Mouse (Mus musculus) embryonic facial prominence, embryonic 11.5 days (tissue): ENCODE data around the gene Sco2. TPM values are rescaled to one million over a fixed set of nuclear protein-coding genes. Genes with fewer than 3 reads are reported as not detected.

ENCODE experiments used
- ATAC-seq: fragments of 200-750 bp; cut with Nextera tagmentation; replicated peaks from 2 replicates; pipeline ENCODE4 v1.8.0; 2017; ENCODE audit warnings: low read depth; ENCODE audit not compliant: insufficient number of reproducible peaks, low FRiP score, low TSS enrichment
- DNase-seq: peaks from one replicate; pipeline ENCODE4 v3.0.0-alpha.2; 2015; ENCODE audit warnings: low spot score
- H3K27ac ChIP-seq: fragments of 300-500 bp; sonication (generic); replicated peaks from 2 replicates; pipeline ENCODE4 v1.5.1; 2014; ENCODE audit warnings: mild to moderate bottlenecking, low read depth, low read length, control low read depth
- H3K27me3 ChIP-seq: fragments of 300-500 bp; sonication (generic); 2 replicates; pipeline ENCODE4 v1.6.1; 2014; ENCODE audit warnings: mild to moderate bottlenecking, low read length, moderate library complexity, mixed read lengths; ENCODE audit not compliant: control insufficient read depth, insufficient read depth
- H3K36me3 ChIP-seq: fragments of 300-500 bp; sonication (generic); replicated peaks from 2 replicates; pipeline ENCODE4 v1.6.1; 2014; ENCODE audit warnings: low read depth, mild to moderate bottlenecking, low read length, moderate library complexity, mixed read lengths; ENCODE audit not compliant: control insufficient read depth, insufficient read depth
- H3K4me1 ChIP-seq: fragments of 300-500 bp; sonication (generic); 2 replicates; pipeline ENCODE4 v1.6.1; 2014; ENCODE audit warnings: low read length, mixed read lengths; ENCODE audit not compliant: control insufficient read depth, insufficient read depth
- H3K4me2 ChIP-seq: fragments of 300-500 bp; sonication (generic); 2 replicates; pipeline ENCODE4 v1.6.1; 2014; ENCODE audit warnings: low read depth, mild to moderate bottlenecking, control low read depth, low read length, moderate library complexity
- H3K4me3 ChIP-seq: fragments of 300-500 bp; sonication (generic); 2 replicates; pipeline ENCODE4 v1.5.1; 2014; ENCODE audit warnings: low read depth, low read length, control low read depth
- H3K9ac ChIP-seq: fragments of 300-500 bp; sonication (generic); replicated peaks from 2 replicates; pipeline ENCODE4 v1.6.1; 2014; ENCODE audit warnings: mild to moderate bottlenecking, control low read depth, low read length
- H3K9me3 ChIP-seq: fragments of 300-500 bp; sonication (generic); replicated peaks from 2 replicates; pipeline ENCODE4 v1.6.1; 2016; ENCODE audit warnings: mild to moderate bottlenecking, low read length, inconsistent platforms, mixed read lengths; ENCODE audit not compliant: control insufficient read depth
- whole genome bisulfite sequencing: fragments of 180-500 bp; shearing (Covaris S2); extraction: QIAGEN DNeasy Blood & Tissue Kit; methylation state at CpG from one replicate; pipeline ENCODE4 v1.1.7; 2014; 5-methylcytosine and 5-hydroxymethylcytosine counted together
- polyA plus RNA-seq: library from polyadenylated mRNA; unstranded; fragments of >200 nt; fragmentation: Nextera tagmentation; extraction: Ambion mirVana; gene quantifications from 2 replicates; pipeline ENCODE4 v1.2.1, GENCODE M21; 2014

Sco2 gene
- polyA plus RNA-seq, result 4.8 and 5.2 TPM in 2 replicates

DNA sequence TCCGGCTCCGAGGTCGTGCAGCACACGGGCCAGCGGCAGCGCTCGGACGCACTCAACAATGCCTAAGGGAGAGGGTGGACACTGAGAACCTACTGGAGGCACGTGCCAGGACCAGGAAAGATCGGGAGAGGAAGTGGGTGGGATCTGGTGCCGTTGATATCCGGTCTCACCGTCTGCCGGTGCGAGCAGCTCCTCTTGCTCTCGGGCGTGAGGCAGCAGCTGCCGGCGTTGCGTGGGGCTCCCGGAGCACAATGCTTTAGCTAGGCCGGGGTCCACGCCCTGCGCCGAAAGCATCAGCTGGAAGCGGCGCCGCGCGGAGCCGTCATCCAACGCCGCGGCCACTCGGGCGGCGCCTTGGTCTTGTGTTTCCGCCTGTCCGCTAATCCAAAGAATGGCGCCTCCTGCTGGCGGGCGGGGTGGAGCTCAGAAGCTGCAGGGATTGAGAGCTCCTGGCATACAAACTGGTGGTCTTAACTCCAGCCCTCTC is at the start of gene Sco2:
TSS of gene Sco2 (minus strand) at position 85 of the 487 bp plus-strand sequence.
- Histone ChIP-seq H3K36me3 (peaks cover 9% of the 10 kb centered on the region), H3K27ac (peak within 1 kb of the TSS; percentile 87), H3K9me3 (no peaks in the 10 kb centered on the region), H3K27me3 (peaks cover 23% of the 10 kb centered on the region), H3K9ac (peak within 1 kb of the TSS; percentile 82), H3K4me3 (peak within 1 kb of the TSS; percentile 51), H3K4me2 (peak within 1 kb of the TSS; percentile 87), H3K4me1 (peaks cover 4% of the 10 kb centered on the region; the same call in 1 of the 2 replicates)
- DNase-seq (peak; percentile 94), ATAC-seq (peak; percentile 68)
- WGBS, result under 1% methylated on average over 40 of the region's 42 CpGs

DNA sequence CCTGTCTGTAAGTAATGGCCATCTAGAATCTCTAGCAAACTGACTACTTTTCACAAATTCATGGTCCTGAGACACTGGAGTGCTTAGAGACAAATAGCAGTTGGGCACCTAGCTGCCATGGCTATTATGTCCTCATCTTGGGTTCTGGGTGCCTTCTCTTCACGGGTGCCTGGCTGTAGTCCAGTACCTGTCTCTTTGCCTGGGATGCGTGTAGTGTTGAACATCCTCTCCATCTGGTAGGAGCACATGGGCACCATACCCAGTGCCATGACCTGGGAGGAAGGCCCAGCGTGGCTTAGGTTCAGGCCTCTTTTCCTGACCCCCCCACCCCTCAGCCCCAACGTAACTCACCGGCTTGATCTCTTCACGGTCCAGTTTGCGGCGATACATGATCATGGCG is 48.3 kb upstream of the Sco2 start:
- no peaks in the 10 kb centered on the region for H3K27me3 ChIP-seq
- 0 out of 2 replicates have a peak, but pooled peaks cover 3% of the 10 kb centered on the region for H3K36me3 ChIP-seq
- H3K27ac ChIP-seq, result no peak overlapping the region
- no peak overlapping the region for H3K9ac ChIP-seq
- H3K4me3 ChIP-seq, result no peak overlapping the region
- WGBS, result 92% methylated on average over 9 of the region's 9 CpGs
- no peaks in the 10 kb centered on the region for H3K4me1 ChIP-seq
- ATAC-seq (no peak), DNase-seq (no peak)
- H3K9me3 ChIP-seq, result no peaks in the 10 kb centered on the region
- no peak overlapping the region for H3K4me2 ChIP-seq

DNA sequence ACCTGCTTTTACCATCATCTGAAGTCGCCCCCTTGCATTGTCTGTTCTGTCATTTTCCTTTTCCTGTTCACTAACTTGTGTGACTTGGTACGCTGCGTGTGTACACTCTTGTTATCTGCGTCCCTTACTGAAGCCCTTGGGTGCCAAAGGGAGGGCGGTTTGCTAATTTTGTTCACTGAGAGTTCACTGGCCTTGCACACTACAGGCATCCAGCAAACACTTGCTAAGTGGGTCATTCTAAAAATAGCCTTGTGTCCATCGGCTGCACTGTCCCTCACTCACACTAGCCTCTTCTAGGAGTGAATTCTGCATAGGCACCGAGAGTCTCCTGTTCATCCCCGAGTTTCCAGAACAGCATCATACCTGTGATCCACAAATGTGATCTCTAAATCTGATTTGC is 41.6 kb upstream of the Sco2 start:
- 87% methylated on average over 8 of the region's 8 CpGs for WGBS
- ATAC-seq, result no peak
- Histone ChIP-seq H3K4me3 (no peak overlapping the region), H3K9ac (no peak overlapping the region), H3K27me3 (no peaks in the 10 kb centered on the region), H3K4me2 (no peak overlapping the region), H3K36me3 (no peaks in the 10 kb centered on the region), H3K4me1 (no peaks in the 10 kb centered on the region), H3K9me3 (no peaks in the 10 kb centered on the region), H3K27ac (no peak overlapping the region)
- DNase-seq, result no peak

DNA sequence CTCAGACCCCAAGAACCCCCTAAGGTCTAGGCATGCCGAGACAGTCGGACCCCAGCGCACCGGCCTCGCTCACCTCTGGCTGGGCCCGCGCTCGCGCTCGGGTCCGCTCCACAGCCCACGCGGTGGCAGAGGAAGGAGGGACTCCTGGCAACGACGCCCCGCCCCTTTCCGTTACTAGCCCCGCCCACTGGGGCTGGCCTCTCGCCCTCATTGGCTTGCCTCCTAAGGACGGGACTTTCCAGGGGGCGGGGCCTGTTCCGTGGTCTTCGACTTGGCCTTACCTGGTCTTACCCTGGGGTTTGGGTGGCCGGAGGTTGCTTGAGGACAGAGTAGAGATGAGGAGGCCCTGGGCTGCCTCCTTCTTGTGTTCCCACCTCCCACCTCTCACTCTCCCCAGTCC is 36.5 kb upstream of the Sco2 start, which contains the start of gene Syce3:
TSS of gene Syce3 (minus strand) at position 386 of the 400 bp plus-strand sequence.
- H3K27ac ChIP-seq, result no peak within 1 kb of the TSS
- DNase-seq, result no peak
- H3K27me3 ChIP-seq, result no peaks in the 10 kb centered on the region
- H3K4me3 ChIP-seq, result no peak within 1 kb of the TSS
- H3K36me3 ChIP-seq, result no peaks in the 10 kb centered on the region
- 86% methylated on average over 15 of the region's 24 CpGs for WGBS
- H3K4me2 ChIP-seq, result no peak within 1 kb of the TSS
- ATAC-seq, result no peak
- no peaks in the 10 kb centered on the region for H3K4me1 ChIP-seq
- H3K9me3 ChIP-seq, result no peaks in the 10 kb centered on the region
- H3K9ac ChIP-seq, result no peak within 1 kb of the TSS

DNA sequence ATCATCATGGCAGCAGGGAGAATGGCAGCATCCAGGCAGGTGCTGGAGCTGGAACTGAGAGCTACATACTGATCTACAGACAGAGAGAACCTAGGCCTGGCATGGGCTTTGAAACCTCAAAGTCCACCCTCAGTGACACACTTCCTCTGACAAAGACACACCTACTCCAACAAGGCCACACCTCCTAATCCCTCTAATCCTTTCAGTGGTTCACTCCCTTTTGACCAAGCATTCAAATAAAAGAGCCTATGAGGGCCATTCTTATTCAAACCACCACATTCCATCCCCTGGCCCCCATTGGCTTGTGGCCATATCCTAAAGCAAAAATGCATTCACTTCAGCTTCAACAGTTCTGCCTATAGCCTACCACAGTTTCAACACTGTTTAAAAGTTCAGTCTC is 33.0 kb upstream of the Sco2 start:
- H3K27me3 ChIP-seq, result no peaks in the 10 kb centered on the region
- no peak overlapping the region for H3K9ac ChIP-seq
- no peaks in the 10 kb centered on the region for H3K36me3 ChIP-seq
- H3K9me3 ChIP-seq, result no peaks in the 10 kb centered on the region
- DNase-seq (no peak), ATAC-seq (no peak)
- no peaks in the 10 kb centered on the region for H3K4me1 ChIP-seq
- no peak overlapping the region for H3K4me3 ChIP-seq
- H3K4me2 ChIP-seq, result no peak overlapping the region
- no peak overlapping the region for H3K27ac ChIP-seq

DNA sequence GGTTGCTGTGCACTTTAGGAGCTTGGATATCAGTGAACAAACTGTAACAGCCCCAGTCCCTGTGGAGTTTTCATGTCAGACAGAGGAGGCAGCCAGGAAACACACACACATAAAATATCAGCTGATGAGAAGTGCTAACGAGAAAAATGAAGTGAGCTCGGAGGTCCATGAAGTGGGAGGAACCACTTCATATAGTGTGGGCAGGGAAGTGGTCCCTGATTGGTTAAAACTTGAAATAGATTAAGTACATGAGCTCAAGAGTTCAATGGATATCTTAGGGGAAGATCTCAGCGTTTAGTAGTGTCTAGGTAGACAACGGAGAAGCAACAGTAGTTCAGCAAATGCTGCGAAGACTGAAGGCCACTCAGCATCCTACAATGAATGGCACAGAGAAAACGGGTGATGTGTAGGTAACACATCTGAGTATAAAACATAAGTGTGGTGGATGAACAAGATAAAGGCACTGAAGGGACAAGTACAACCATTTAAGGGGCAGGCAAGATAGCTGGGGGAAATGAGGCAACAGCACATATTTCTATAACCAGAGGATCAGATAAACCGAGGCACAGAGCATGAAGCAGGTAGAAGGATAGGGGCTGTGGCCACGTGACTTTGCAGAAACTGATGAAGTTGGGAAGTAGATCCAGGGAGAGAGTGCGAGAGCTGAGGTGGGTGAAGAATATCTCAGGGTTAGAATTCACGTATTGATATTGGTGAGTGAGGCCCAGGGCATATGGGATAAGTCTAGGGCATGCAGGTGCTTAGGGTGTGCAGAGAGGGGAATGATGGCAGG is 31.4 kb upstream of the Sco2 start:
- Histone ChIP-seq H3K9me3 (no peaks in the 10 kb centered on the region), H3K9ac (no peak overlapping the region), H3K4me2 (no peak overlapping the region), H3K27me3 (no peaks in the 10 kb centered on the region), H3K36me3 (no peaks in the 10 kb centered on the region), H3K4me1 (no peaks in the 10 kb centered on the region), H3K4me3 (no peak overlapping the region), H3K27ac (no peak overlapping the region)
- ATAC-seq (no peak), DNase-seq (no peak)
- WGBS, result 84% methylated on average over 10 of the region's 10 CpGs

DNA sequence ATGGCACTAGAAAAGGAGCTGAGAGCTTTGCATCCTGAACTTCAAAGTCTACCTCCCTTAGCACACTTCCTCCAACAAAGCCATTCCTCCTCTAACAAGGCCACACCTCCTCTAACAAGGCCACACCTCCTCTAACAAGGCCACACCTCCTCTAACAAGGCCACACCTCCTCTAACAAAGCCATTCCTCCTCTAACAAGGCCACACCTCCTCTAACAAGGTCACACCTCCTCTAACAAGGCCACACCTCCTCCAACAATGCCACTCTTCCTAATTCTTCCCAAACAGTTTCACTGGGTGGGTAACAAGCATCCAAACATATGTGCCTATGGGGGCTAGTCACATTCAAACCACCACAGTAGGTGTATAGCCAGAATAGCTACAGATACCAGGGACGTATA is 28.8 kb upstream of the Sco2 start:
- no peak overlapping the region for H3K4me2 ChIP-seq
- no peak overlapping the region for H3K4me3 ChIP-seq
- no peak for DNase-seq
- H3K27me3 ChIP-seq, result no peaks in the 10 kb centered on the region
- no peaks in the 10 kb centered on the region for H3K9me3 ChIP-seq
- no peak overlapping the region for H3K27ac ChIP-seq
- no peaks in the 10 kb centered on the region for H3K36me3 ChIP-seq
- 70% methylated on average over 1 of the region's 1 CpGs for WGBS
- no peaks in the 10 kb centered on the region for H3K4me1 ChIP-seq
- no peak for ATAC-seq
- H3K9ac ChIP-seq, result no peak overlapping the region

DNA sequence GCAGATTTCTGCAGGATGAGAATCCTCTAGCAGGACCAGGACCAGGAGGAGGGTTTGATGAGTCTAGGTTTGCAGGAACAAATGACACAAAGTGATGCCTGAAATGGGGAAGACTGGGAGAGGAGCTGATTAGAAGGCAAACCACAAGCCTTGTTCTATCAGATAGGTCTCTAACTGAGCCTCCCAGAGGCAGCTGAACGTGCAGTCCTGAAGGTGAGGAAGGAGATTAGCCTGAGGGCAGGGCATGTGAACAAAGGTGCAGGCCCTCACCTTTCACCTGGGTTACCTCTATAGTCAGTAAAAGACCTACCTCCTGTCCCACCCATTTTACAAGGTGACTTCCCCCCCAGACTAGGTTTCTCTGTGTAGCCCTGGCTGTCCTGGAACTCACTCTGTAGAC is 26.1 kb upstream of the Sco2 start:
- H3K9me3 ChIP-seq, result no peaks in the 10 kb centered on the region
- no peaks in the 10 kb centered on the region for H3K27me3 ChIP-seq
- H3K27ac ChIP-seq, result no peak overlapping the region
- DNase-seq (no peak), ATAC-seq (no peak)
- no peaks in the 10 kb centered on the region for H3K4me1 ChIP-seq
- no peak overlapping the region for H3K9ac ChIP-seq
- no peaks in the 10 kb centered on the region for H3K36me3 ChIP-seq
- H3K4me2 ChIP-seq, result no peak overlapping the region
- no peak overlapping the region for H3K4me3 ChIP-seq
- WGBS, result 82% methylated on average over 1 of the region's 1 CpGs
